Mouse (Mus musculus) embryo, embryonic 11 days (tissue): ENCODE measurements around the gene Gadd45b.

ENCODE experiments used
- DNase-seq: peaks from one replicate; pipeline ENCODE4 v3.0.0-alpha.2; 2015

The Gadd45b gene

DNA sequence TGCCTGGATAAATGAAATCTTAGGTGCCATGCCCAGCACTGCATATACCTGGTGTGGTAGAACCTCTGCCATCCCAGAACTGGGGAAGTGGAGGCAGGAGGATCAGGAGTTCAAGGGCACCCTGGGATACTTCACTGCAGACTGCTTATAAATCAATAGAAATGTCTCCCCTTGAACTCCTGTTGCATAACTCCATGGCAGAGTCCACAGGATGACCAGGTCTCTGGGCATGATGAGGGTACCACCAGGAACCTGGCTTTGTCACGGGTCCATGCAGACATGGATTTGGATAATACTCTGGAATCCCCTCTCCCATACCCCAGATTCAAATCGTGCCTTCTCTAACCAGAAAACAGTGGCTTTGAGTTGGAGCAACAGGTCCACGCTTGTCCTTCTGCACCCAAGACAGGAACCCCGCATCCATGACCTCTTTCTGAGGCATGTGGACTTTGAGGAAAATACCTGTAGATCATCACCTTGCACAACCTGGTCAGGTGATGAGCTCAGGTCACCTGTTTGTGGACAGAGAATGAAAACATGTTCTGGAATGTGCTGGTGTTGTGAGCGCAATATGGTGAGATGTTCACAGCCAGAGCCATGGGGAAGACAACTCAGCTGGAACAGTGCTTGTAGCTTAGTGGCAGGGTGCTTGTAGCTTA is 29.2 kb downstream of the Gadd45b start:
- no peak for DNase-seq

GRCm38 (mm10) chr10:80960551-80961508 is 31.0 kb downstream of the Gadd45b start:
- DNase-seq = peak; percentile 79

DNA sequence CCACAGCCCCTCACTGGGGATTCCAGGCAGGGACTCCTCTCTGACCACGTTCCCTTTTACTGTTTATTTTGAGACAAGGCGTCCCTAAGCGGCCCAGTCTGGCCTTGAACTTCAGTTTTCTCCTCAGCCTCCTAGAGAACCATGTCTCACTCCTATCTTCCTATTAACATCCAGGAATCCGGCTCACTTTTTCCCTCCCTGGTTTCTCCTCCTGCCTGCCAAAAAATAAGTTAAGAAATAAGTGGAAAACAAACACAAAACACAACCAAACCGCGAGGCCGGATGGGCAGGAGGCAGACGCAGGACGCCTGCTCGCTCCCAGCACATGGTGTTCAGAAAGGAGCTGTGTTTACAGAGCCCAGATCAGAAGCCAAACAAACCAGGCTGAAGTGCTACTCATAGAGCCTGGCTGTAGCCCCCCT is 32.2 kb downstream of the Gadd45b start:
- DNase-seq = no peak

DNA sequence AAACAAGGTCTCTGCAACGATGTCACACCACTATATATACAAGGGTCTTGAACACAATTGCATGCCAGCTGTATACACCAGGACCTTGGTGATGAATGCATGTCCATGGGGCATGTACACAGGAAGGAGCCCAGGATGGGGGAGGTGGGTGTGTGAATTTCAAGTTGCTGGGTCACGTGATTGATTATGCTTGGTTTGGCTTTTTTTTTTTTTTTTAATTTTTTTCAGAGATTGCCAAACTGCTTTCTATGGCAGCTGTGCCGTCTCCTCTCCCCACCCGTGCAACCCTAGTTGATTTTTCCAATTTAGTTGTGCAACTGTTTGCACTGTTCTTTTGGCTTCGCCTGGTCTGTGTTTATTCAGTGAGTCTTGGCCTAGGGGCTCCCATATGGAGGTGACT is 32.7 kb downstream of the Gadd45b start:
- no peak for DNase-seq

- no peak for DNase-seq
Measured at GRCm38 (mm10) chr10:80963031-80963975, 33.4 kb downstream of the Gadd45b start.

GRCm38 (mm10) chr10:80966296-80966695 is 36.4 kb downstream of the Gadd45b start:
- peak; percentile 32 for DNase-seq

GRCm38 (mm10) chr10:80967101-80967656 is 37.3 kb downstream of the Gadd45b start:
- no peak for DNase-seq

DNA sequence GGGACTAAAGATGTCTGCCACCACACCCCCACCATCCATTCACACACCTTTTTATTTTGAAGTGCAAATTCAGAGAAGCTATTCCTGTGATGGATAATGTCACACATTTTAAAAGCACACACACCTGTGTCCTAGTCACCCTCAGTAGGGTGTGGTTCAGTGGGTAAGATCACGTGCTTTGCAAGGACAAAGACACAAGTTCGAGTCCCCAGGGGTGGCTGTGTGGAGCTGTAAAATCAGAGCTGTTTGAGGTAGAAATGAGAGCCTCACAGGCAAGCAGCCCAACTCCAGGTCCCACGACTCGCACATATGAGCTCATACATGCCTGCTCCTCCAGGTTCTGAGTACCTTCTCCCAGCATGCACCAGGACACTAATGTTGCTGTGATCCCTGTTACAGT is 38.2 kb downstream of the Gadd45b start:
- no peak for DNase-seq

DNA sequence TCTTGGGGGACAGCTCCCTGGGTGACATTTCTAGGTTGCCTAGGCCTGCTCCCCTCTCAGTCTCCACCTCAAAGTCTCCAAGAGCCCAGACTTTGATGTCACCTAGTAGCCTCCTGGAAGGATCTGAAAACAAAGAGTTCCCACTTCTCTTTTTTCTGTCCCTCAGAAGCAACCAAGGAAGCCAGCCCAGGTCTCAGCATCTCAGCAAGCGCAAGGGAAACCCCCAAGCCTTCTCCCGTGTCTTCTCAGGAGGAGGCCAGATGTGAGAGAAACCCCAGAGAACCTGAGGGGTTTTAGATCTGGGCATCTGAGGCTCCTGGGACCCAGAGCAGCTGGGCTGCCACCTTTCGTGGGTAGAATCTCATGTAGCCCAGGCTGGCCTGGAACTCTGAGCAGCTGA is 39.4 kb downstream of the Gadd45b start:
- no peak for DNase-seq

- DNase-seq = no peak
Measured at GRCm38 (mm10) chr10:80970159-80970558, 40.3 kb downstream of the Gadd45b start.

DNA sequence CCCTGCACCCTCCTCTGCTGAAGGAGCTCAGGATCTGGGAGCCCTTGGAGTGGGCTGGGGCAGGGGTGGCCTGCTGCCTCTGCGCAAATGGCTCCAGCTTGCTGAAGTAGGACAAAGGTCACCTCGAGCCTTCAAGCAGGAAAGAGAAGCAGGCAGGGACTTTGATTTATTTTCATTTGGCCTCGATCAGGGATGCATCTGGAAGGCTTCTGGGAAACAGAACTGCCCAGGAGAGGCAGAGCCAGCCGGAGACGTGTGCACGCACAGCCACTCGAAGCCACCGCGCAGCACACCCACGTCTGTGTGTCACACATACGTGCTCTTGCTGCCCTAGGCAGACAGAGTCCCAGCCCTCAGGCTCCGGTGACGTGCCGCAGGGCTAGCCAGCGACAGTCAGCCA is 41.7 kb downstream of the Gadd45b start:
- no peak for DNase-seq

- DNase-seq = no peak
Measured at GRCm38 (mm10) chr10:80972071-80972987, 42.5 kb downstream of the Gadd45b start.

DNA sequence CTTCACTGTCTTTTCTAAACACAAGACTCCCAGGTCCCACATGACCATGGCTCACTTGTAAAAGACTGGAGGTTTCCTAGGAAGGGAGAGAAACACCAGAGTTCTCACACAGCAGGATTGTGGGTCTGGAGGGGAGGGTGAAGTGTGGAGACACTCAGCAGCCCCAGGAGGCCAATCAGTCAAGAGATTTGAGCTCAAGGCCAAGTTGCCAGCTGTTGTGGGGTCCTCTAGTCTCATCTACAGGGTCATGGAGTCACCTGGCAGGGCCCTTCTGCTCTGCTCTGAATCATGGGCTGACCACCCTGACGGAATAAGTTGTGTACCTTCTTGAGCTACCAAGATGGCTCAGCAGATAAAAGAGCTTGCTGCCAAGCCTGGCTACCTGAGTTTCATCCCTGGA is 43.8 kb downstream of the Gadd45b start:
- DNase-seq = no peak

GRCm38 (mm10) chr10:80975478-80975877 is 45.6 kb downstream of the Gadd45b start:
- no peak for DNase-seq

DNA sequence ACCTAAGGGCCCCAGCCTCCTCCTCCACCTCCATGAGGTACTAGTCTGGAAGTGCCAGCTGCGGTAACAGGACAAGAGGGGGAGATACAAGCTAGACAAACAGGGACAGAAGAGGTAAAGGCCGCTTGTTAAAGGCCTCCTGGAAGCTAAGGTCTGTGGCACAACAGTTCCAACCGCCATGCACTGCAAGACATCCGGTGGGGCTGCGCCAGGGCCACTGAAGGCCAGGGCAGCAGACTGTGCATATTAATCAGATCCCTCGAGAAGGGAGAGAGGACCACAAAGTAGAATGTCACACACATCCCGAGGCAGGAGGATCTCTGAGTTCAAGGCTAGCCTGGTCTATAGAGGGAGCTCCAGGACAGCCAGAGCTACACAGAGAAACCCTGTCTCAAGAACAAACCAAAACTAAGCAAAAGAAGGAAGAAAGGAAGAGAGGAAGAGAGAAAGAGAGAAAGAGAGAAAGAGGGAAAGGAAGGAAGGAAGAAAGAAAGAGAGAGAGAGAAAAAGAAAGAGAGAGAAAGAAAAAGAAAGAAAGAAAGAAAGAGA is 51.8 kb downstream of the Gadd45b start:
- DNase-seq = no peak
